Mouse (Mus musculus) ES-Bruce4 (cell line): Measurements from ENCODE around the gene Tnfsf18.

ENCODE experiments used
- CTCF ChIP-seq: IDR thresholded peaks from one replicate; pipeline ENCODE4 v1.8.1; 2011; ENCODE audit warnings: low read depth, low read length
- EP300 ChIP-seq: IDR thresholded peaks from 2 replicates; pipeline ENCODE4 v1.6.1; 2011; ENCODE audit warnings: low read depth, low read length; ENCODE audit not compliant: insufficient read depth
- POLR2A ChIP-seq: IDR thresholded peaks from one replicate; pipeline ENCODE4 v1.8.1; 2011; ENCODE audit warnings: low read length; ENCODE audit not compliant: insufficient read depth

DNA sequence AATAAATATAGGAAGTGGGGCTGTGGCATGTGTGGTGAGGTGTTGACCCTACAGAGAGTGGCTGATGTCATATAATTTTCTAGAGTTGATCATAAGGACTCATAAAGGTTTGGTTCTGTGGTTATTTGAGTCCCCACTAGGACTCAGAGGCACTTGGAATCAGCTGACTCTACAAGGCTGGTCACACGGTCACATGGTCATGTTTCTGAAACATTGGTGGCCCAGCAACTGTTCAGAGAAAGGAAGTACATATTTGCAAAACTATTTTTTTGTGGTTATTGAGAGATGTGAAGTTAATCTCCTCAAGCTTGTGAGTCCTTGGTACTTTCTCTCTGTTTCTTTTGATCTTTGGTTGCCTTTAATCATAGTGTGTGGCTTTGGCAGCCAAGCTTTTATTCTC lies 14.6 kb upstream of the Tnfsf18 start:
- no peak for TF ChIP-seq CTCF
- TF ChIP-seq POLR2A, result no peak
- TF ChIP-seq EP300, result no peak
